Mouse (Mus musculus): ENCODE data around the gene 3110082I17Rik.

GRCm38 (mm10) chr5:139383234-139383633 lies 77.1 kb downstream of the 3110082I17Rik start:
- TF ChIP-seq POLR2A (IDR thresholded peaks at IDR 0.05; ENCODE audit: borderline replicate concordance, low read depth, low read length) (no peak), CTCF (IDR thresholded peaks at IDR 0.05; ENCODE audit: low read depth, low read length) (no peak)
